Mouse (Mus musculus): ENCODE results near the gene Dhx35. TPM values are rescaled to one million over a fixed set of nuclear protein-coding genes. Genes with fewer than 3 reads are reported as not detected.

Dhx35 gene
- polyA plus RNA-seq, 1 experiment = 0.38 TPM

- Histone ChIP-seq H3K36me3 (ENCODE audit: control insufficient read depth) (peaks cover 52% of the 10 kb centered on the region), H3K9me3 (ENCODE audit: control insufficient read depth, low read length) (no peaks in the 10 kb centered on the region), H3K4me1 (ENCODE audit: control insufficient read depth) (peaks cover 43% of the 10 kb centered on the region), H3K4me3 (replicated peaks) (peak overlapping the region; percentile 78), H3K27me3 (ENCODE audit: control insufficient read depth) (no peaks in the 10 kb centered on the region)
- TF ChIP-seq TAL1 (IDR thresholded peaks at IDR 0.05; ENCODE audit: low read length) (no peak), GATA1 (IDR thresholded peaks at IDR 0.05; ENCODE audit: low read length) (no peak)
Observed at GRCm38 (mm10) chr2:158770126-158770757, 24.4 kb upstream of the Dhx35 start.

GRCm38 (mm10) chr2:158771066-158771763 lies 23.4 kb upstream of the Dhx35 start:
- TF ChIP-seq TAL1 (IDR thresholded peaks at IDR 0.05; ENCODE audit: low read length) = no peak
- no peak for TF ChIP-seq GATA1 (IDR thresholded peaks at IDR 0.05; ENCODE audit: low read length)
- Histone ChIP-seq H3K27me3 (ENCODE audit: control insufficient read depth) (no peaks in the 10 kb centered on the region), H3K4me3 (replicated peaks) (peak overlapping the region; percentile 78), H3K36me3 (ENCODE audit: control insufficient read depth) (peaks cover 62% of the 10 kb centered on the region), H3K9me3 (ENCODE audit: control insufficient read depth, low read length) (no peaks in the 10 kb centered on the region), H3K4me1 (ENCODE audit: control insufficient read depth) (peaks cover 43% of the 10 kb centered on the region)

GRCm38 (mm10) chr2:158772808-158773207 lies 21.8 kb upstream of the Dhx35 start:
- Histone ChIP-seq H3K9me3 (ENCODE audit: control insufficient read depth, low read length) (no peaks in the 10 kb centered on the region), H3K36me3 (ENCODE audit: control insufficient read depth) (peaks cover 77% of the 10 kb centered on the region), H3K4me1 (ENCODE audit: control insufficient read depth) (peaks cover 40% of the 10 kb centered on the region), H3K4me3 (replicated peaks) (no peak overlapping the region), H3K27me3 (ENCODE audit: control insufficient read depth) (no peaks in the 10 kb centered on the region)
- TF ChIP-seq GATA1 (IDR thresholded peaks at IDR 0.05; ENCODE audit: low read length) (no peak), TAL1 (IDR thresholded peaks at IDR 0.05; ENCODE audit: low read length) (no peak)

- Histone ChIP-seq H3K4me3 (replicated peaks) (no peak overlapping the region), H3K4me1 (ENCODE audit: control insufficient read depth) (peaks cover 19% of the 10 kb centered on the region), H3K36me3 (ENCODE audit: control insufficient read depth) (peaks cover 93% of the 10 kb centered on the region), H3K9me3 (ENCODE audit: control insufficient read depth, low read length) (no peaks in the 10 kb centered on the region), H3K27me3 (ENCODE audit: control insufficient read depth) (no peaks in the 10 kb centered on the region)
- no peak for TF ChIP-seq TAL1 (IDR thresholded peaks at IDR 0.05; ENCODE audit: low read length)
- TF ChIP-seq GATA1 (IDR thresholded peaks at IDR 0.05; ENCODE audit: low read length) = no peak
Observed at GRCm38 (mm10) chr2:158774886-158775285, 19.7 kb upstream of the Dhx35 start.

- Histone ChIP-seq H3K36me3 (ENCODE audit: control insufficient read depth) (peaks cover 94% of the 10 kb centered on the region), H3K4me3 (replicated peaks) (no peak overlapping the region), H3K27me3 (ENCODE audit: control insufficient read depth) (no peaks in the 10 kb centered on the region), H3K4me1 (ENCODE audit: control insufficient read depth) (peaks cover 4% of the 10 kb centered on the region), H3K9me3 (ENCODE audit: control insufficient read depth, low read length) (no peaks in the 10 kb centered on the region)
- TF ChIP-seq GATA1 (IDR thresholded peaks at IDR 0.05; ENCODE audit: low read length) (no peak), TAL1 (IDR thresholded peaks at IDR 0.05; ENCODE audit: low read length) (no peak)
Observed at GRCm38 (mm10) chr2:158776716-158777115, 17.9 kb upstream of the Dhx35 start.

GRCm38 (mm10) chr2:158777490-158777889 lies 17.1 kb upstream of the Dhx35 start:
- Histone ChIP-seq H3K36me3 (ENCODE audit: control insufficient read depth) (peaks cover 94% of the 10 kb centered on the region), H3K4me1 (ENCODE audit: control insufficient read depth) (peaks cover 4% of the 10 kb centered on the region), H3K9me3 (ENCODE audit: control insufficient read depth, low read length) (no peaks in the 10 kb centered on the region), H3K27me3 (ENCODE audit: control insufficient read depth) (no peaks in the 10 kb centered on the region), H3K4me3 (replicated peaks) (no peak overlapping the region)
- no peak for TF ChIP-seq TAL1 (IDR thresholded peaks at IDR 0.05; ENCODE audit: low read length)
- TF ChIP-seq GATA1 (IDR thresholded peaks at IDR 0.05; ENCODE audit: low read length) = no peak

GRCm38 (mm10) chr2:158778349-158778748 lies 16.3 kb upstream of the Dhx35 start:
- Histone ChIP-seq H3K4me1 (ENCODE audit: control insufficient read depth) (peaks cover 4% of the 10 kb centered on the region), H3K36me3 (ENCODE audit: control insufficient read depth) (peaks cover 94% of the 10 kb centered on the region), H3K27me3 (ENCODE audit: control insufficient read depth) (no peaks in the 10 kb centered on the region), H3K9me3 (ENCODE audit: control insufficient read depth, low read length) (no peaks in the 10 kb centered on the region), H3K4me3 (replicated peaks) (no peak overlapping the region)
- TF ChIP-seq GATA1 (IDR thresholded peaks at IDR 0.05; ENCODE audit: low read length) = no peak
- TF ChIP-seq TAL1 (IDR thresholded peaks at IDR 0.05; ENCODE audit: low read length) = no peak

GRCm38 (mm10) chr2:158781126-158781525 lies 13.5 kb upstream of the Dhx35 start:
- Histone ChIP-seq H3K36me3 (ENCODE audit: control insufficient read depth) (peaks cover 97% of the 10 kb centered on the region), H3K4me1 (ENCODE audit: control insufficient read depth) (peaks cover 3% of the 10 kb centered on the region), H3K9me3 (ENCODE audit: control insufficient read depth, low read length) (no peaks in the 10 kb centered on the region), H3K27me3 (ENCODE audit: control insufficient read depth) (no peaks in the 10 kb centered on the region), H3K4me3 (replicated peaks) (no peak overlapping the region)
- TF ChIP-seq GATA1 (IDR thresholded peaks at IDR 0.05; ENCODE audit: low read length) = no peak
- no peak for TF ChIP-seq TAL1 (IDR thresholded peaks at IDR 0.05; ENCODE audit: low read length)

- H3K27me3 ChIP-seq (ENCODE audit: control insufficient read depth) = no peaks in the 10 kb centered on the region
- TF ChIP-seq GATA1 (IDR thresholded peaks at IDR 0.05; ENCODE audit: low read length) (no peak), TAL1 (IDR thresholded peaks at IDR 0.05; ENCODE audit: low read length) (no peak)
- H3K9me3 ChIP-seq (ENCODE audit: control insufficient read depth, low read length) = no peaks in the 10 kb centered on the region
- no peak overlapping the region for H3K4me3 ChIP-seq (replicated peaks)
- peaks cover 55% of the 10 kb centered on the region for H3K36me3 ChIP-seq (ENCODE audit: control insufficient read depth)
- no peaks in the 10 kb centered on the region; the same call in 1 of the 2 replicates for H3K4me1 ChIP-seq (ENCODE audit: control insufficient read depth)
Observed at GRCm38 (mm10) chr2:158786927-158787795, 7.4 kb upstream of the Dhx35 start.
